Mouse (Mus musculus): ENCODE measurements around the gene Gpd2. TPM values are rescaled to one million over a fixed set of nuclear protein-coding genes. Genes with fewer than 3 reads are reported as not detected.

Gpd2 gene
- 201 TPM for polyA plus RNA-seq (2014; fragmentation: Illumina TruSeq; extraction: RNeasy Lipid Tissue Mini Kit (QIAGEN cat#74804); ENCODE audit: low replicate concordance)

GRCm38 (mm10) chr2:57237475-57237919 is at the start of gene Gpd2:
Gene Gpd2 (plus strand): TSS chr2:57237635.

Other genes with a start within 250 kb of the Gpd2 start
- gene Nr4a2, start 113.6 kb upstream of the Gpd2 start, polyA plus RNA-seq (2014; fragmentation: Illumina TruSeq; extraction: RNeasy Lipid Tissue Mini Kit (QIAGEN cat#74804); ENCODE audit: low replicate concordance): 3.9 TPM